Mouse (Mus musculus) small intestine, adult 2 months (tissue): ENCODE measurements around the gene Cdh4. TPM values are rescaled to one million over a fixed set of nuclear protein-coding genes. Genes with fewer than 3 reads are reported as not detected.

Experiments used
- H3K27ac ChIP-seq: fragments of 200-500 bp; 2 replicates; pipeline ENCODE4 v1.5.1; 2012; ENCODE audit warnings: low read depth, low read length, control low read depth, inconsistent platforms; ENCODE audit not compliant: insufficient read depth
- H3K27me3 ChIP-seq: fragments of 200-500 bp; 2 replicates; pipeline ENCODE4 v1.6.1; 2012; ENCODE audit warnings: mild to moderate bottlenecking, moderate library complexity, low read length, inconsistent platforms; ENCODE audit not compliant: control insufficient read depth, insufficient read depth
- H3K36me3 ChIP-seq: fragments of 200-500 bp; 2 replicates; pipeline ENCODE4 v1.6.1; 2012; ENCODE audit warnings: mild to moderate bottlenecking, low read length, control low read depth, inconsistent platforms; ENCODE audit not compliant: control insufficient read depth, insufficient read depth
- H3K4me1 ChIP-seq: fragments of 200-500 bp; 2 replicates; pipeline ENCODE4 v1.6.1; 2012; ENCODE audit warnings: low read length, inconsistent platforms, mixed read lengths; ENCODE audit not compliant: control insufficient read depth, insufficient read depth, insufficient read length
- H3K4me3 ChIP-seq: fragments of 200-500 bp; 2 replicates; pipeline ENCODE4 v1.5.1; 2012; ENCODE audit warnings: low read depth, mild to moderate bottlenecking, control low read depth, inconsistent platforms, low read length, moderate library complexity
- CTCF ChIP-seq: fragments of 200-500 bp; IDR thresholded peaks from 2 replicates; pipeline ENCODE4 v1.5.1; 2012; ENCODE audit warnings: low read depth, mild to moderate bottlenecking, control low read depth, inconsistent platforms, low read length, moderate library complexity, mixed read lengths; ENCODE audit not compliant: insufficient replicate concordance, insufficient read length; ENCODE audit errors: extremely low read depth
- POLR2A ChIP-seq: fragments of 200-500 bp; IDR thresholded peaks from 2 replicates; pipeline ENCODE4 v1.6.1; 2012; ENCODE audit warnings: low read depth, mild to moderate bottlenecking, control low read depth, inconsistent platforms, low read length, moderate library complexity
- WGBS: fragments of 180-500 bp; shearing (Covaris S2); methylation state at CpG from one replicate; pipeline ENCODE4 v1.1.7; 2018; 5-methylcytosine and 5-hydroxymethylcytosine counted together
- polyA plus RNA-seq: library from polyadenylated mRNA; depleted of rRNA; stranded (reverse); fragments of >200 nt; gene quantifications from 2 replicates; pipeline ENCODE4 v1.2.3, GENCODE M21; 2012

Cdh4 gene
- polyA plus RNA-seq, 1 experiment, result 0.19 TPM

GRCm38 (mm10) chr2:179537390-179537789 lies 95.2 kb downstream of the Cdh4 start:
- WGBS, result 18% methylated on average over 19 of the region's 19 CpGs
- TF ChIP-seq POLR2A, result no peak
- TF ChIP-seq CTCF, result no peak
- H3K36me3 ChIP-seq, result no peaks in the 10 kb centered on the region
- H3K4me1 ChIP-seq, result no peaks in the 10 kb centered on the region
- no peak overlapping the region for H3K4me3 ChIP-seq
- no peak overlapping the region for H3K27ac ChIP-seq
- no peaks in the 10 kb centered on the region for H3K27me3 ChIP-seq

GRCm38 (mm10) chr2:179537800-179538450 lies 95.7 kb downstream of the Cdh4 start:
- WGBS, result 48% methylated on average over 3 of the region's 3 CpGs
- H3K36me3 ChIP-seq, result no peaks in the 10 kb centered on the region
- TF ChIP-seq CTCF (no peak), POLR2A (no peak)
- no peaks in the 10 kb centered on the region for H3K27me3 ChIP-seq
- H3K4me3 ChIP-seq, result no peak overlapping the region
- no peak overlapping the region for H3K27ac ChIP-seq
- no peaks in the 10 kb centered on the region for H3K4me1 ChIP-seq

- no peak overlapping the region for H3K27ac ChIP-seq
- H3K27me3 ChIP-seq, result no peaks in the 10 kb centered on the region
- no peaks in the 10 kb centered on the region for H3K4me1 ChIP-seq
- TF ChIP-seq CTCF (no peak), POLR2A (no peak)
- H3K4me3 ChIP-seq, result no peak overlapping the region
- WGBS, result 63% methylated on average over 4 of the region's 4 CpGs
- H3K36me3 ChIP-seq, result no peaks in the 10 kb centered on the region
Measured at GRCm38 (mm10) chr2:179538535-179538934, 96.3 kb downstream of the Cdh4 start.

GRCm38 (mm10) chr2:179539532-179540245 lies 97.5 kb downstream of the Cdh4 start:
- Histone ChIP-seq H3K4me1 (no peaks in the 10 kb centered on the region), H3K27me3 (no peaks in the 10 kb centered on the region), H3K36me3 (no peaks in the 10 kb centered on the region), H3K27ac (no peak overlapping the region), H3K4me3 (no peak overlapping the region)
- TF ChIP-seq POLR2A (no peak), CTCF (no peak)
- WGBS, result 27% methylated on average over 9 of the region's 9 CpGs

- Histone ChIP-seq H3K27me3 (no peaks in the 10 kb centered on the region), H3K4me1 (no peaks in the 10 kb centered on the region), H3K4me3 (no peak overlapping the region), H3K27ac (no peak overlapping the region), H3K36me3 (no peaks in the 10 kb centered on the region)
- 94% methylated on average over 4 of the region's 4 CpGs for WGBS
- TF ChIP-seq CTCF (no peak), POLR2A (no peak)
Measured at GRCm38 (mm10) chr2:179541096-179541495, 98.9 kb downstream of the Cdh4 start.

GRCm38 (mm10) chr2:179547627-179548026 lies 105.4 kb downstream of the Cdh4 start:
- H3K4me1 ChIP-seq, result no peaks in the 10 kb centered on the region
- no peaks in the 10 kb centered on the region for H3K36me3 ChIP-seq
- WGBS, result 78% methylated on average over 5 of the region's 5 CpGs
- no peak for TF ChIP-seq CTCF
- TF ChIP-seq POLR2A, result no peak
- H3K27me3 ChIP-seq, result no peaks in the 10 kb centered on the region
- H3K4me3 ChIP-seq, result no peak overlapping the region
- H3K27ac ChIP-seq, result no peak overlapping the region

GRCm38 (mm10) chr2:179555928-179556327 lies 113.7 kb downstream of the Cdh4 start:
- no peak for TF ChIP-seq POLR2A
- TF ChIP-seq CTCF, result no peak
- Histone ChIP-seq H3K4me1 (no peaks in the 10 kb centered on the region), H3K27ac (no peak overlapping the region), H3K4me3 (no peak overlapping the region), H3K27me3 (no peaks in the 10 kb centered on the region), H3K36me3 (no peaks in the 10 kb centered on the region)
- 68% methylated on average over 4 of the region's 4 CpGs for WGBS
